Mouse (Mus musculus) heart, postnatal 0 days (tissue): ENCODE results near the gene Fam174b.

Experiments used
- CTCF ChIP-seq: IDR thresholded peaks from 2 replicates; pipeline ENCODE4 v1.5.1; 2016; ENCODE audit warnings: antibody characterized with exemption, control low read depth, low read depth
- EP300 ChIP-seq: IDR thresholded peaks from 2 replicates; pipeline ENCODE4 v1.6.1; 2016; ENCODE audit warnings: antibody characterized with exemption, low read depth

GRCm38 (mm10) chr7:73746836-73747235 is 6.7 kb downstream of the Fam174b start:
- TF ChIP-seq CTCF = no peak
- no peak for TF ChIP-seq EP300
